Mouse (Mus musculus) gastrocnemius, postnatal 25 days (tissue): ENCODE data around the gene Greb1. TPM values are rescaled to one million over a fixed set of nuclear protein-coding genes. Genes with fewer than 3 reads are reported as not detected.

ENCODE experiments used
- DNase-seq: peaks from one replicate; pipeline ENCODE4 v3.0.0; 2022
- total RNA-seq, 2 experiments: library from RNA; stranded (reverse); gene quantifications; 1 replicate in 1 of 2; 2 replicates in 1 of 2; pipeline ENCODE4 v1.2.3; 2021

Gene Greb1
- total RNA-seq, 2 experiments from 2014 or later, result 0.56 to 0.67 TPM

GRCm38 (mm10) chr12:16805511-16805910 lies 4.8 kb upstream of the Greb1 start:
- DNase-seq, result peak; percentile 28

GRCm38 (mm10) chr12:16803956-16804430 lies 3.3 kb upstream of the Greb1 start:
- DNase-seq, result no peak

GRCm38 (mm10) chr12:16803237-16803955 lies 2.7 kb upstream of the Greb1 start:
- DNase-seq, result no peak

- DNase-seq, result no peak
Observed at GRCm38 (mm10) chr12:16800959-16801315, 251 bp upstream of the Greb1 start.

GRCm38 (mm10) chr12:16799928-16800258 lies 793 bp downstream of the Greb1 start:
- DNase-seq, result no peak

GRCm38 (mm10) chr12:16798894-16799293 lies 1.8 kb downstream of the Greb1 start:
- DNase-seq, result no peak

- DNase-seq, result no peak
Observed at GRCm38 (mm10) chr12:16795781-16796180, 4.9 kb downstream of the Greb1 start.

GRCm38 (mm10) chr12:16793371-16793770 lies 7.3 kb downstream of the Greb1 start:
- no peak for DNase-seq

- DNase-seq, result no peak
Observed at GRCm38 (mm10) chr12:16790456-16790855, 10.2 kb downstream of the Greb1 start.

GRCm38 (mm10) chr12:16789756-16790155 lies 10.9 kb downstream of the Greb1 start:
- no peak for DNase-seq

- no peak for DNase-seq
Observed at GRCm38 (mm10) chr12:16789199-16789598, 11.5 kb downstream of the Greb1 start.

GRCm38 (mm10) chr12:16788600-16788999 lies 12.1 kb downstream of the Greb1 start:
- no peak for DNase-seq

GRCm38 (mm10) chr12:16781034-16781746 lies 19.5 kb downstream of the Greb1 start:
- DNase-seq, result no peak

GRCm38 (mm10) chr12:16780320-16780719 lies 20.4 kb downstream of the Greb1 start:
- DNase-seq, result no peak

GRCm38 (mm10) chr12:16779165-16779564 lies 21.5 kb downstream of the Greb1 start:
- DNase-seq, result no peak

- no peak for DNase-seq
Observed at GRCm38 (mm10) chr12:16778523-16778922, 22.2 kb downstream of the Greb1 start.

- DNase-seq, result no peak
Observed at GRCm38 (mm10) chr12:16775351-16775750, 25.3 kb downstream of the Greb1 start.

- DNase-seq, result no peak
Observed at GRCm38 (mm10) chr12:16774605-16775004, 26.1 kb downstream of the Greb1 start.

- DNase-seq, result no peak
Observed at GRCm38 (mm10) chr12:16769601-16770165, 31.0 kb downstream of the Greb1 start.

- DNase-seq, result no peak
Observed at GRCm38 (mm10) chr12:16768711-16769110, 32.0 kb downstream of the Greb1 start.

GRCm38 (mm10) chr12:16768251-16768650 lies 32.4 kb downstream of the Greb1 start:
- DNase-seq, result no peak

GRCm38 (mm10) chr12:16764776-16765445 lies 35.8 kb downstream of the Greb1 start:
- DNase-seq, result no peak
